Mouse (Mus musculus): ENCODE data around the gene Slc30a5. TPM values are rescaled to one million over a fixed set of nuclear protein-coding genes. Genes with fewer than 3 reads are reported as not detected.
"Not testable (repeated sequence)": the region's sequence is repeated elsewhere in the genome, so short reads cannot be mapped to it uniquely, and the experiment has no call there.

The Slc30a5 gene
- polyA plus RNA-seq, 1 experiment from 2014 or later, result 36.4 TPM

- H3K4me3 ChIP-seq, result not testable (repeated sequence)
- WGBS, result 86% methylated on average over 1 of the region's 1 CpGs
These were observed 30.7 kb upstream of the Slc30a5 start for GRCm38 (mm10) chr13:100863914-100864313.

GRCm38 (mm10) chr13:100859117-100859516, 25.9 kb upstream of the Slc30a5 start:
- WGBS, result 87% methylated on average over 7 of the region's 7 CpGs
- H3K9me3 ChIP-seq, result no peaks in the 10 kb centered on the region
- no peak for DNase-seq (ENCODE audit: low spot score)

More at GRCm38 (mm10) chr13:100863914-100864313, 30.7 kb upstream of the Slc30a5 start:
- not testable (repeated sequence) for H3K27ac ChIP-seq (replicated peaks); H3K4me1 ChIP-seq; DNase-seq (ENCODE audit: low spot score); H3K36me3 ChIP-seq (replicated peaks); H3K27me3 ChIP-seq (replicated peaks; ENCODE audit: low read depth, poor library complexity, severe bottlenecking); H3K9me3 ChIP-seq

GRCm38 (mm10) chr13:100854174-100854573, 20.9 kb upstream of the Slc30a5 start:
- no peaks in the 10 kb centered on the region for H3K4me1 ChIP-seq
- H3K36me3 ChIP-seq (replicated peaks), result no peaks in the 10 kb centered on the region
- 53% methylated on average over 4 of the region's 4 CpGs for WGBS
- H3K27me3 ChIP-seq (replicated peaks; ENCODE audit: low read depth, poor library complexity, severe bottlenecking), result no peaks in the 10 kb centered on the region
- no peaks in the 10 kb centered on the region for H3K9me3 ChIP-seq
- no peak overlapping the region for H3K4me3 ChIP-seq
- DNase-seq (ENCODE audit: low spot score), result no peak
- H3K27ac ChIP-seq (replicated peaks), result no peak overlapping the region

More at GRCm38 (mm10) chr13:100859117-100859516, 25.9 kb upstream of the Slc30a5 start:
- Histone ChIP-seq H3K36me3 (replicated peaks) (no peaks in the 10 kb centered on the region), H3K4me3 (no peak overlapping the region), H3K27me3 (replicated peaks; ENCODE audit: low read depth, poor library complexity, severe bottlenecking) (no peaks in the 10 kb centered on the region), H3K4me1 (no peaks in the 10 kb centered on the region), H3K27ac (replicated peaks) (no peak overlapping the region)

GRCm38 (mm10) chr13:100853120-100853519, 19.9 kb upstream of the Slc30a5 start:
- 72% methylated on average over 3 of the region's 3 CpGs for WGBS
- no peaks in the 10 kb centered on the region for H3K4me1 ChIP-seq
- H3K36me3 ChIP-seq (replicated peaks), result no peaks in the 10 kb centered on the region
- H3K27me3 ChIP-seq (replicated peaks; ENCODE audit: low read depth, poor library complexity, severe bottlenecking), result no peaks in the 10 kb centered on the region
- no peaks in the 10 kb centered on the region for H3K9me3 ChIP-seq
- DNase-seq (ENCODE audit: low spot score), result no peak
- H3K27ac ChIP-seq (replicated peaks), result no peak overlapping the region
- no peak overlapping the region for H3K4me3 ChIP-seq

GRCm38 (mm10) chr13:100849137-100849536, 15.9 kb upstream of the Slc30a5 start:
- Histone ChIP-seq H3K4me1 (no peaks in the 10 kb centered on the region), H3K27ac (replicated peaks) (no peak overlapping the region), H3K36me3 (replicated peaks) (no peaks in the 10 kb centered on the region), H3K9me3 (no peaks in the 10 kb centered on the region), H3K27me3 (replicated peaks; ENCODE audit: low read depth, poor library complexity, severe bottlenecking) (no peaks in the 10 kb centered on the region), H3K4me3 (no peak overlapping the region)
- DNase-seq (ENCODE audit: low spot score), result no peak
- WGBS, result 95% methylated on average over 3 of the region's 3 CpGs

GRCm38 (mm10) chr13:100846891-100847579, 13.8 kb upstream of the Slc30a5 start:
- Histone ChIP-seq H3K36me3 (replicated peaks) (no peaks in the 10 kb centered on the region), H3K4me3 (no peak overlapping the region), H3K27ac (replicated peaks) (no peak overlapping the region), H3K27me3 (replicated peaks; ENCODE audit: low read depth, poor library complexity, severe bottlenecking) (no peaks in the 10 kb centered on the region), H3K4me1 (no peaks in the 10 kb centered on the region), H3K9me3 (no peaks in the 10 kb centered on the region)
- WGBS, result 60% methylated on average over 21 of the region's 21 CpGs
- peak; percentile 21 for DNase-seq (ENCODE audit: low spot score)

- Histone ChIP-seq H3K4me3 (no peak overlapping the region), H3K9me3 (no peaks in the 10 kb centered on the region), H3K27me3 (replicated peaks; ENCODE audit: low read depth, poor library complexity, severe bottlenecking) (no peaks in the 10 kb centered on the region), H3K36me3 (replicated peaks) (no peaks in the 10 kb centered on the region), H3K4me1 (no peaks in the 10 kb centered on the region), H3K27ac (replicated peaks) (no peak overlapping the region)
- DNase-seq (ENCODE audit: low spot score), result no peak
- 86% methylated on average over 8 of the region's 8 CpGs for WGBS
These were observed 13.0 kb upstream of the Slc30a5 start for GRCm38 (mm10) chr13:100846254-100846653.

- H3K4me1 ChIP-seq, result no peaks in the 10 kb centered on the region
- no peak for DNase-seq (ENCODE audit: low spot score)
- no peaks in the 10 kb centered on the region for H3K27me3 ChIP-seq (replicated peaks; ENCODE audit: low read depth, poor library complexity, severe bottlenecking)
- 84% methylated on average over 2 of the region's 2 CpGs for WGBS
- no peaks in the 10 kb centered on the region for H3K9me3 ChIP-seq
- H3K36me3 ChIP-seq (replicated peaks), result no peaks in the 10 kb centered on the region
- H3K27ac ChIP-seq (replicated peaks), result no peak overlapping the region
- no peak overlapping the region for H3K4me3 ChIP-seq
These were observed 10.7 kb upstream of the Slc30a5 start for GRCm38 (mm10) chr13:100843944-100844343.

GRCm38 (mm10) chr13:100843016-100843725, 9.9 kb upstream of the Slc30a5 start:
- Histone ChIP-seq H3K36me3 (replicated peaks) (no peaks in the 10 kb centered on the region), H3K4me3 (no peak overlapping the region), H3K27ac (replicated peaks) (no peak overlapping the region), H3K4me1 (no peaks in the 10 kb centered on the region), H3K9me3 (no peaks in the 10 kb centered on the region), H3K27me3 (replicated peaks; ENCODE audit: low read depth, poor library complexity, severe bottlenecking) (no peaks in the 10 kb centered on the region)
- 81% methylated on average over 7 of the region's 7 CpGs for WGBS
- DNase-seq (ENCODE audit: low spot score), result no peak

GRCm38 (mm10) chr13:100841741-100842140, 8.5 kb upstream of the Slc30a5 start:
- WGBS, result 81% methylated on average over 6 of the region's 6 CpGs
- no peak for DNase-seq (ENCODE audit: low spot score)
- H3K4me1 ChIP-seq, result no peaks in the 10 kb centered on the region
- no peak overlapping the region for H3K4me3 ChIP-seq
- H3K27ac ChIP-seq (replicated peaks), result no peak overlapping the region
- no peaks in the 10 kb centered on the region for H3K36me3 ChIP-seq (replicated peaks)
- H3K9me3 ChIP-seq, result no peaks in the 10 kb centered on the region
- no peaks in the 10 kb centered on the region for H3K27me3 ChIP-seq (replicated peaks; ENCODE audit: low read depth, poor library complexity, severe bottlenecking)

- H3K27me3 ChIP-seq (replicated peaks; ENCODE audit: low read depth, poor library complexity, severe bottlenecking), result no peaks in the 10 kb centered on the region
- peaks cover 17% of the 10 kb centered on the region for H3K4me1 ChIP-seq
- no peak for DNase-seq (ENCODE audit: low spot score)
- H3K36me3 ChIP-seq (replicated peaks), result no peaks in the 10 kb centered on the region
- H3K27ac ChIP-seq (replicated peaks), result no peak overlapping the region
- H3K9me3 ChIP-seq, result no peaks in the 10 kb centered on the region
- no peak overlapping the region for H3K4me3 ChIP-seq
These were observed 1.6 kb upstream of the Slc30a5 start for GRCm38 (mm10) chr13:100834777-100835176.

GRCm38 (mm10) chr13:100833640-100834002, 394 bp upstream of the Slc30a5 start:
- Histone ChIP-seq H3K36me3 (replicated peaks) (peaks cover 3% of the 10 kb centered on the region; the same call in 1 of the 2 replicates), H3K4me3 (peak overlapping the region; percentile 98), H3K4me1 (peaks cover 17% of the 10 kb centered on the region), H3K9me3 (no peaks in the 10 kb centered on the region), H3K27me3 (replicated peaks; ENCODE audit: low read depth, poor library complexity, severe bottlenecking) (no peaks in the 10 kb centered on the region), H3K27ac (replicated peaks) (peak overlapping the region; percentile 94)
- 62% methylated on average over 6 of the region's 6 CpGs for WGBS
- no peak for DNase-seq (ENCODE audit: low spot score)

GRCm38 (mm10) chr13:100832188-100832587, 1.0 kb downstream of the Slc30a5 start:
- 17% methylated on average over 8 of the region's 8 CpGs for WGBS
- peaks cover 17% of the 10 kb centered on the region for H3K4me1 ChIP-seq
- no peaks in the 10 kb centered on the region for H3K9me3 ChIP-seq
- H3K27ac ChIP-seq (replicated peaks), result peak overlapping the region; percentile 94
- H3K27me3 ChIP-seq (replicated peaks; ENCODE audit: low read depth, poor library complexity, severe bottlenecking), result no peaks in the 10 kb centered on the region
- DNase-seq (ENCODE audit: low spot score), result no peak
- peak overlapping the region; percentile 98 for H3K4me3 ChIP-seq
- peaks cover 16% of the 10 kb centered on the region for H3K36me3 ChIP-seq (replicated peaks)

Data from embryonic facial prominence, embryonic 10.5 days (tissue).